Mouse (Mus musculus): ENCODE results near the gene D430041D05Rik. TPM values are rescaled to one million over a fixed set of nuclear protein-coding genes. Genes with fewer than 3 reads are reported as not detected.

Gene D430041D05Rik
- polyA plus RNA-seq, 1 experiment from 2014 or later: 9.5 TPM

GRCm38 (mm10) chr2:104430566-104430965, 19.8 kb upstream of the D430041D05Rik start:
- H3K4me1 ChIP-seq: no peaks in the 10 kb centered on the region
- no peak overlapping the region for H3K4me3 ChIP-seq (replicated peaks)
- no peak overlapping the region for H3K27ac ChIP-seq (replicated peaks)
- no peak overlapping the region for H3K4me2 ChIP-seq
- no peaks in the 10 kb centered on the region for H3K27me3 ChIP-seq (replicated peaks)
- H3K9me3 ChIP-seq (replicated peaks): no peaks in the 10 kb centered on the region
- H3K36me3 ChIP-seq: peaks cover 42% of the 10 kb centered on the region
- WGBS: 75% methylated on average over 5 of the region's 5 CpGs
- H3K9ac ChIP-seq (replicated peaks): no peak overlapping the region
- ATAC-seq (ENCODE audit: low FRiP score): no peak

- H3K36me3 ChIP-seq: peaks cover 14% of the 10 kb centered on the region
- H3K27ac ChIP-seq (replicated peaks): no peak overlapping the region
- WGBS: 87% methylated on average over 3 of the region's 3 CpGs
- no peaks in the 10 kb centered on the region for H3K9me3 ChIP-seq (replicated peaks)
- no peak for ATAC-seq (ENCODE audit: low FRiP score)
- H3K27me3 ChIP-seq (replicated peaks): no peaks in the 10 kb centered on the region
- H3K4me3 ChIP-seq (replicated peaks): no peak overlapping the region
- H3K4me1 ChIP-seq: no peaks in the 10 kb centered on the region
- no peak overlapping the region for H3K9ac ChIP-seq (replicated peaks)
- no peak overlapping the region for H3K4me2 ChIP-seq
Measured at GRCm38 (mm10) chr2:104426112-104426511, 15.3 kb upstream of the D430041D05Rik start.

GRCm38 (mm10) chr2:104422230-104422629, 11.4 kb upstream of the D430041D05Rik start:
- no peaks in the 10 kb centered on the region for H3K27me3 ChIP-seq (replicated peaks)
- H3K9me3 ChIP-seq (replicated peaks): no peaks in the 10 kb centered on the region
- no peak overlapping the region for H3K4me2 ChIP-seq
- H3K9ac ChIP-seq (replicated peaks): no peak overlapping the region
- no peaks in the 10 kb centered on the region for H3K4me1 ChIP-seq
- ATAC-seq (ENCODE audit: low FRiP score): peak; percentile 62; the same call in 1 of the 2 replicates
- H3K4me3 ChIP-seq (replicated peaks): no peak overlapping the region
- 3% methylated on average over 1 of the region's 1 CpGs for WGBS
- no peaks in the 10 kb centered on the region for H3K36me3 ChIP-seq
- H3K27ac ChIP-seq (replicated peaks): no peak overlapping the region

- Histone ChIP-seq H3K36me3 (no peaks in the 10 kb centered on the region), H3K27ac (replicated peaks) (no peak overlapping the region), H3K4me3 (replicated peaks) (no peak overlapping the region), H3K9ac (replicated peaks) (no peak overlapping the region), H3K4me1 (no peaks in the 10 kb centered on the region), H3K4me2 (no peak overlapping the region), H3K9me3 (replicated peaks) (no peaks in the 10 kb centered on the region), H3K27me3 (replicated peaks) (no peaks in the 10 kb centered on the region)
- no peak for ATAC-seq (ENCODE audit: low FRiP score)
- WGBS: 84% methylated on average over 4 of the region's 4 CpGs
Measured at GRCm38 (mm10) chr2:104420805-104421204, 10.0 kb upstream of the D430041D05Rik start.

- H3K36me3 ChIP-seq: no peaks in the 10 kb centered on the region
- no peaks in the 10 kb centered on the region for H3K4me1 ChIP-seq
- WGBS: 85% methylated on average over 1 of the region's 1 CpGs
- H3K9ac ChIP-seq (replicated peaks): no peak overlapping the region
- no peaks in the 10 kb centered on the region for H3K9me3 ChIP-seq (replicated peaks)
- no peak overlapping the region for H3K4me2 ChIP-seq
- H3K27me3 ChIP-seq (replicated peaks): no peaks in the 10 kb centered on the region
- no peak for ATAC-seq (ENCODE audit: low FRiP score)
- H3K4me3 ChIP-seq (replicated peaks): no peak overlapping the region
- no peak overlapping the region for H3K27ac ChIP-seq (replicated peaks)
Measured at GRCm38 (mm10) chr2:104419999-104420398, 9.2 kb upstream of the D430041D05Rik start.

- Histone ChIP-seq H3K9ac (replicated peaks) (no peak overlapping the region), H3K9me3 (replicated peaks) (no peaks in the 10 kb centered on the region), H3K4me1 (no peaks in the 10 kb centered on the region), H3K27ac (replicated peaks) (no peak overlapping the region), H3K4me2 (no peak overlapping the region), H3K4me3 (replicated peaks) (no peak overlapping the region), H3K27me3 (replicated peaks) (no peaks in the 10 kb centered on the region), H3K36me3 (no peaks in the 10 kb centered on the region)
- no peak for ATAC-seq (ENCODE audit: low FRiP score)
- WGBS: 63% methylated on average over 2 of the region's 2 CpGs
Measured at GRCm38 (mm10) chr2:104419411-104419810, 8.6 kb upstream of the D430041D05Rik start.

- Histone ChIP-seq H3K27me3 (replicated peaks) (no peaks in the 10 kb centered on the region), H3K4me2 (no peak overlapping the region), H3K9me3 (replicated peaks) (no peaks in the 10 kb centered on the region), H3K27ac (replicated peaks) (no peak overlapping the region), H3K4me3 (replicated peaks) (no peak overlapping the region), H3K9ac (replicated peaks) (no peak overlapping the region), H3K4me1 (peaks cover 18% of the 10 kb centered on the region), H3K36me3 (no peaks in the 10 kb centered on the region)
- WGBS: 83% methylated on average over 3 of the region's 3 CpGs
- no peak for ATAC-seq (ENCODE audit: low FRiP score)
Measured at GRCm38 (mm10) chr2:104413011-104413410, 2.2 kb upstream of the D430041D05Rik start.

- no peak overlapping the region for H3K4me3 ChIP-seq (replicated peaks)
- no peak overlapping the region for H3K9ac ChIP-seq (replicated peaks)
- no peak for ATAC-seq (ENCODE audit: low FRiP score)
- no peaks in the 10 kb centered on the region for H3K27me3 ChIP-seq (replicated peaks)
- no peaks in the 10 kb centered on the region for H3K36me3 ChIP-seq
- H3K4me1 ChIP-seq: peaks cover 23% of the 10 kb centered on the region
- WGBS: 48% methylated on average over 4 of the region's 4 CpGs
- H3K4me2 ChIP-seq: no peak overlapping the region
- H3K27ac ChIP-seq (replicated peaks): no peak overlapping the region
- no peaks in the 10 kb centered on the region for H3K9me3 ChIP-seq (replicated peaks)
Measured at GRCm38 (mm10) chr2:104412496-104412895, 1.7 kb upstream of the D430041D05Rik start.

GRCm38 (mm10) chr2:104411806-104412205, 993 bp upstream of the D430041D05Rik start:
- Histone ChIP-seq H3K4me3 (replicated peaks) (no peak overlapping the region), H3K36me3 (no peaks in the 10 kb centered on the region), H3K4me2 (no peak overlapping the region), H3K27ac (replicated peaks) (no peak overlapping the region), H3K9me3 (replicated peaks) (no peaks in the 10 kb centered on the region), H3K27me3 (replicated peaks) (no peaks in the 10 kb centered on the region), H3K4me1 (peaks cover 30% of the 10 kb centered on the region), H3K9ac (replicated peaks) (no peak overlapping the region)
- ATAC-seq (ENCODE audit: low FRiP score): no peak
- 91% methylated on average over 7 of the region's 7 CpGs for WGBS

GRCm38 (mm10) chr2:104409851-104410821, 677 bp downstream of the D430041D05Rik start:
- peak overlapping the region; percentile 74 for H3K4me2 ChIP-seq
- under 1% methylated on average over 110 of the region's 111 CpGs for WGBS
- peak overlapping the region; percentile 90 for H3K9ac ChIP-seq (replicated peaks)
- no peaks in the 10 kb centered on the region for H3K9me3 ChIP-seq (replicated peaks)
- H3K4me1 ChIP-seq: peaks cover 37% of the 10 kb centered on the region
- H3K36me3 ChIP-seq: no peaks in the 10 kb centered on the region
- no peaks in the 10 kb centered on the region for H3K27me3 ChIP-seq (replicated peaks)
- H3K27ac ChIP-seq (replicated peaks): peak overlapping the region; percentile 91
- peak; percentile 92 for ATAC-seq (ENCODE audit: low FRiP score)
- peak overlapping the region; percentile 84 for H3K4me3 ChIP-seq (replicated peaks)

GRCm38 (mm10) chr2:104408351-104408750, 2.5 kb downstream of the D430041D05Rik start:
- Histone ChIP-seq H3K9ac (replicated peaks) (no peak overlapping the region), H3K9me3 (replicated peaks) (no peaks in the 10 kb centered on the region), H3K4me2 (peak overlapping the region; percentile 74), H3K4me1 (peaks cover 37% of the 10 kb centered on the region), H3K27ac (replicated peaks) (no peak overlapping the region), H3K36me3 (no peaks in the 10 kb centered on the region), H3K27me3 (replicated peaks) (no peaks in the 10 kb centered on the region), H3K4me3 (replicated peaks) (peak overlapping the region; percentile 84)
- no peak for ATAC-seq (ENCODE audit: low FRiP score)
- WGBS: 69% methylated on average over 7 of the region's 7 CpGs

- Histone ChIP-seq H3K27me3 (replicated peaks) (no peaks in the 10 kb centered on the region), H3K27ac (replicated peaks) (no peak overlapping the region), H3K9me3 (replicated peaks) (no peaks in the 10 kb centered on the region), H3K4me3 (replicated peaks) (peak overlapping the region; percentile 84), H3K4me2 (peak overlapping the region; percentile 74), H3K9ac (replicated peaks) (no peak overlapping the region), H3K4me1 (peaks cover 37% of the 10 kb centered on the region), H3K36me3 (no peaks in the 10 kb centered on the region)
- no peak for ATAC-seq (ENCODE audit: low FRiP score)
- 81% methylated on average over 4 of the region's 4 CpGs for WGBS
Measured at GRCm38 (mm10) chr2:104407913-104408312, 2.9 kb downstream of the D430041D05Rik start.

Measured in neural tube, embryonic 15.5 days (tissue).